Mouse (Mus musculus): ENCODE measurements around the gene Cort.
"Not testable (repeated sequence)": the region's sequence is repeated elsewhere in the genome, so short reads cannot be mapped to it uniquely, and the experiment has no call there.

The Cort gene
- long read RNA-seq, experiment 1: 0 reads
- long read RNA-seq, experiment 2: 0 reads

- intact Hi-C loops (cut with DNase I): no loop called here
Observed at GRCm38 (mm10) chr4:149126663-149127062, at the start of gene Cort. Gene Cort (minus strand): TSS chr4:149126763.

GRCm38 (mm10) chr4:149173661-149174060 lies 47.1 kb upstream of the Cort start:
- intact Hi-C loops (cut with DNase I): no loop called here

GRCm38 (mm10) chr4:149172666-149173065 lies 46.1 kb upstream of the Cort start:
- intact Hi-C loops (cut with DNase I): no loop called here

GRCm38 (mm10) chr4:149172083-149172482 lies 45.5 kb upstream of the Cort start:
- intact Hi-C loops (cut with DNase I): no loop called here

- intact Hi-C loops (cut with DNase I): no loop called here
Observed at GRCm38 (mm10) chr4:149171581-149171981, 45.0 kb upstream of the Cort start.

- intact Hi-C loops (cut with DNase I): no loop called here
Observed at GRCm38 (mm10) chr4:149170394-149170931, 43.9 kb upstream of the Cort start.

GRCm38 (mm10) chr4:149169926-149170325 lies 43.4 kb upstream of the Cort start:
- intact Hi-C loops (cut with DNase I): not testable (repeated sequence)

- intact Hi-C loops (cut with DNase I): no loop called here
Observed at GRCm38 (mm10) chr4:149168016-149168415, 41.5 kb upstream of the Cort start.

GRCm38 (mm10) chr4:149166957-149167611 lies 40.5 kb upstream of the Cort start:
- intact Hi-C loops (cut with DNase I): no loop called here

- intact Hi-C loops (cut with DNase I): no loop called here
Observed at GRCm38 (mm10) chr4:149166215-149166946, 39.8 kb upstream of the Cort start, which contains the start of gene Pgd. Gene Pgd (minus strand): TSS chr4:149166771.

- intact Hi-C loops (cut with DNase I): no loop called here
Observed at GRCm38 (mm10) chr4:149164150-149164549, 37.6 kb upstream of the Cort start.

GRCm38 (mm10) chr4:149163196-149163595 lies 36.6 kb upstream of the Cort start:
- intact Hi-C loops (cut with DNase I): no loop called here

- intact Hi-C loops (cut with DNase I): no loop called here
Observed at GRCm38 (mm10) chr4:149161166-149161565, 34.6 kb upstream of the Cort start.

- intact Hi-C loops (cut with DNase I): no loop called here
Observed at GRCm38 (mm10) chr4:149159891-149160290, 33.3 kb upstream of the Cort start.

GRCm38 (mm10) chr4:149159203-149159602 lies 32.6 kb upstream of the Cort start:
- intact Hi-C loops (cut with DNase I): no loop called here

GRCm38 (mm10) chr4:149157415-149157973 lies 30.9 kb upstream of the Cort start:
- intact Hi-C loops (cut with DNase I): no loop called here

GRCm38 (mm10) chr4:149155711-149156110 lies 29.1 kb upstream of the Cort start:
- intact Hi-C loops (cut with DNase I): no loop called here

GRCm38 (mm10) chr4:149154859-149155258 lies 28.3 kb upstream of the Cort start:
- intact Hi-C loops (cut with DNase I): no loop called here

- intact Hi-C loops (cut with DNase I): no loop called here
Observed at GRCm38 (mm10) chr4:149150721-149151120, 24.2 kb upstream of the Cort start.

GRCm38 (mm10) chr4:149150256-149150655 lies 23.7 kb upstream of the Cort start:
- intact Hi-C loops (cut with DNase I): no loop called here

GRCm38 (mm10) chr4:149149611-149150010 lies 23.0 kb upstream of the Cort start:
- intact Hi-C loops (cut with DNase I): loop anchor here (5.0 to 10.0 kb wide), 2 partner anchors 33 to 395 kb away; no protein-coding TSS in a partner anchor

- intact Hi-C loops (cut with DNase I): loop anchor here (5.0 to 10.0 kb wide), 2 partner anchors 33 to 396 kb away; no protein-coding TSS in a partner anchor
Observed at GRCm38 (mm10) chr4:149149196-149149595, 22.6 kb upstream of the Cort start.

Measured in adrenal gland (tissue).